Mouse (Mus musculus): ENCODE results near the gene Prf1. TPM values are rescaled to one million over a fixed set of nuclear protein-coding genes. Genes with fewer than 3 reads are reported as not detected.
A peak's percentile ranks its signal among the peaks of the same experiment; 100 is the strongest.

Prf1 gene
- total RNA-seq (2021) = under 1 TPM; 0.12 to 0.18 TPM
- long read RNA-seq, experiment 1 = 0 reads
- long read RNA-seq, experiment 2 = 0 reads

- no peak for DNase-seq
Measured at GRCm38 (mm10) chr10:61297477-61297876, at the start of gene Prf1. Gene Prf1 (plus strand): TSS chr10:61297833.

DNA sequence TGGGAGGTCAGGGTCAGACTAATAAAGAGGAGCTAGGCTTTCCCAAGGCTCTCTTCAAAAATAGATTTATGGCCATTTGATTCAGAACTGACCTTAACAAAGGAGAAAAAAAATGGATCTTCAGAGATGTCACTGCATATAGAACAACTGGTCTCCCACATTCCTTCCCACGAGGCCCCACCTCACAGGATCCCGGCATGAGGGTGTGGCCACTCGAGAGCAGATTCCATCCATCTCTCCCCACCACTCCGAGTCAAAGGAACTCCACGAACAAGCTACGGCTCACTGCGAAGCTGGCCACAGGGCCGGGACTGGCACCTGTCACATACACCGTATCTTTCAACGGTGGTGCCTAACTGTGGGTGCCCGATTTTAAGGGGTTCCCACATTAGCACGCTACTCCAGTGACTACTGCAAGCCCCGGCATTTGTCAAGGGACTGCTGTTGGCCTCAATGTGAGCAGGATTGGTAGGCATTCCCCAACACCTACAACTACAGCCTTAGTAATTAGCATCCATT is 49.0 kb upstream of the Prf1 start:
- no peak for DNase-seq

- no peak for DNase-seq
Measured at GRCm38 (mm10) chr10:61249951-61250350, 47.7 kb upstream of the Prf1 start.

DNA sequence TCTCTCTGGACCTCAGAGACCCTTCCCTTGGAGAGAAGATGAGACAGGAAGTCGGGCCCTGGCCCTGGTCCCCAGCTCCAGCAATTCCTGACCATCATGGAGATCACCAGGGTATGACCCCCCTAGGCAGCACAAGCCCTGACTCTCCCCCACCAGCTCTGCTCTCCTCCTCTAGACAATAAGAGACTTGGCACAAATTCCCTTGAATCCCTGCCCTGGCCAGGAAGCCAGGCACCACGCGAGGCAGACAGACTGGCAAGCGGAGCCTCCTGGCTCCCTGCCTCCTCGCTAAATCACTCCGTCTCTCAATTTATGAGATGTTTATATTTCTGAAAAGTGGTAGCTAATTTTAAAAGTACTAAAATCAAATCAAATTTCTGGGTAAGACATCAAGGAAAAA is 42.9 kb upstream of the Prf1 start:
- DNase-seq = peak; percentile 60

- no peak for DNase-seq
Measured at GRCm38 (mm10) chr10:61255190-61255589, 42.4 kb upstream of the Prf1 start.

GRCm38 (mm10) chr10:61256665-61257064 is 41.0 kb upstream of the Prf1 start:
- no peak for DNase-seq

DNA sequence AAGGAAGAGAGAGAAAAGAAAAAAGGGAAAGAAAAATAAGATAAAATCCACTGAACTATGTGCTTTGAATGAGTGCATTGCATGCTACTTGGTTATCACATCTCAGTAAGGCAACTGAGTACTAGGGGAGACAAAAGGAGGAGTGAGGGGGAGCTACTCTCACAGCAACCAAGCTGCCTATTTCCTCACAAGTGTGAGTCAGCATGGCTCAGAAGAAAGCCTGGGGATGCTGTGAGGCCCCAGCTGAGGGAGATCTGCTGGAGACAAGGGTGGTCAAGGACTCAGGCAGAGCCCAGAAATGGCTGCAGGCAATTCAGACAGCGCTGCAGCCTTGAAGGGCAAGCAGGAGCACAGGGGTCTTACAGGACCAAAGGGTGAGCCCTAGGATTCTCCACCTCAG is 39.5 kb upstream of the Prf1 start:
- no peak for DNase-seq

GRCm38 (mm10) chr10:61261229-61262156 is 36.1 kb upstream of the Prf1 start:
- DNase-seq = no peak

GRCm38 (mm10) chr10:61263606-61264005 is 34.0 kb upstream of the Prf1 start:
- no peak for DNase-seq

DNA sequence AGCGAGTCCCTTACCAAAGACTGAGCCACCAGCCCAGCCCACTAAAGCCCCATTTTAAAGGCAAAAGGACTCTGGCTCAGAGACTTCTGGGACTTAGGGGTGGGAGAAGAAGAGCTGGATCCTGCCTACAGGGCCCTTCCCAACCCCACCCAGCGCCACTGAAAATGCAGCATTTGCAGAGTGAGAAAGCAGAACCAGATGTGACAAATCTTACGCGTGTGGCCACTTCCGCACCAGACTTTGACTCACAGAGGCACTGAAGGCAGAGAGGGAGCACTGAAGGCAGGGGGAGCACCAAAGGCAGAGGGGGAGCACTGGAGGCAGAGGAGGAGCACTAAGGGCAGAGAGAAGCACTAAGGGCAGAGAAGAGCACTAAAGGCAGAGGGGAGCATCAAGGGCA is 30.3 kb upstream of the Prf1 start:
- no peak for DNase-seq

- no peak for DNase-seq
Measured at GRCm38 (mm10) chr10:61272089-61272626, 25.5 kb upstream of the Prf1 start.

DNA sequence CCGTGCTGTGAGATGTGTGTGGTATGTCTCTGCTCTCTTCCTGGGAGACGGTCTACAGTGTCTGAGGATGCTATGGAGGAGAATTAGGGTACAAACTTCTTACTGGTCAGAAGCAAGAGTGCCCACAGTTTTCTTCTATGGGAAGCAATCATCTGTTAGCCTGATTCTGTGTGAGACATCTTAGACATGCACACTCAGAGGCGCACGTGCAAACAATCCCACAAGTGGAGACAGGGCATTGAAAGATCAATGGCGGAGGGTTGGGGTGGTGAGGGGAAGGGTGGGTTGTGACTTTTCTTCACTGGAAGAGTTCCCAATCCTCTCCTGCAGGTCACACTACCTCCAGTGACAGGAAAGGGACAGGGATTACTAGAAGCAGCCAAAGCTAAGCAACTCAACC is 25.0 kb upstream of the Prf1 start:
- no peak for DNase-seq

DNA sequence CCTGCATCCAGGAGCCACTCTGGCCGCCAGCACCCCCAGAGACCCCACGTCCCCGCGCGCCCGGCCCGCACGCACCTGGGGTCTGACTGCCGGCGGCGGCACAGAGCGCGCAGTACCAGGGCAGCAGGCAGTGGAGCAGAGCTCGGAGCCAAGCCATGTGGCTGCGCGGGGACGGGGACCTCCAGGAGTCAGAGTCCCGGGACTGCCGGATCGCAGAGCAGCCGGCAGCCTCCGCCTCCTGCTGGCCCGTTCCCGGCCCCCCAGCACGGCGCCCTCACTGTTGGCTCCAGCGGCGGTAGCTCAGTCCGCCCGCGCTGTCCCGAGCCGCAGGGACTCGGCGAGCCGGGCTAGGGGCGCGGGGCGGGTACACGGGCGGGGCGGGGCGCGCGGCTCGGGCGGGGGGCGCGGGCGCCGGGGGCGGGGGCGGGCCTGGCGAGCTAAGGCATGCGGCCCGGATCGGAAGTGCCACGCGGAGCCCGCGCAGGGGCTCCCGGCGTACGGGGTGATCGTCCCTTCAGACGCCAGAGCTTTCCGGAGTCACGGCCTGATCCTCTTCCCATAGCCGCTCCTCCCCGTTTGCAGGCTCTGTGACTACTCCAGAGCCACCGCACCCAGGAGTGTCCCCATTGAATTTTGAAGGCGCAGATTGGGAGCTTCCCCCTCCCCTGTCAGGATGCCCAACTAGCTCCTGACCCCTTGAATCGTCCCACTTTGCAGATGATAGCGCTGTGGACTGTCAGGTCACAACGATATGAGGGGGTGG is 24.4 kb upstream of the Prf1 start, which contains the start of gene Adamts14:
Adamts14 (minus strand) TSS at position 358 of the 763 bp plus-strand sequence.
- DNase-seq = peak; percentile 65

- DNase-seq = no peak
Measured at GRCm38 (mm10) chr10:61273844-61274215, 23.8 kb upstream of the Prf1 start.

- no peak for DNase-seq
Measured at GRCm38 (mm10) chr10:61274532-61274931, 23.1 kb upstream of the Prf1 start.

GRCm38 (mm10) chr10:61275669-61276110 is 21.9 kb upstream of the Prf1 start:
- DNase-seq = peak; percentile 53

DNA sequence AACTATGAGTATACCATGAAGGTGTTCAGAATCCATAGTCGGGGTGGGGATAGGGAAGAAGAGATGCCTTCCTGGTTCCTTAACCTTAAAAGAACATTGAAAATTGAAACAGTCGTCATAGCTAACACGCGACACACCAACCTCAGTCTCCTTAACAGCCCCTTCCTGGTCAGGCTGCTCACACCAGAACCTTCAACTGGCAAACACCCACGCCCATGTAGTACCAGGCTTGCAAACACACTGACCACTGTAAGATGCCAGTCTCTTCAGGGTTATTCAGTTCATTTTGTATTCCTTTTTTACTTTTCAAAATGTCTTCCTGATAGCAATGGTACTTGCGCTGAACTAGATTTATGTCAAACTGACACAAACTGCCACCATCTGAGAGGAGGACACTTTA is 20.6 kb upstream of the Prf1 start:
- DNase-seq = no peak

DNA sequence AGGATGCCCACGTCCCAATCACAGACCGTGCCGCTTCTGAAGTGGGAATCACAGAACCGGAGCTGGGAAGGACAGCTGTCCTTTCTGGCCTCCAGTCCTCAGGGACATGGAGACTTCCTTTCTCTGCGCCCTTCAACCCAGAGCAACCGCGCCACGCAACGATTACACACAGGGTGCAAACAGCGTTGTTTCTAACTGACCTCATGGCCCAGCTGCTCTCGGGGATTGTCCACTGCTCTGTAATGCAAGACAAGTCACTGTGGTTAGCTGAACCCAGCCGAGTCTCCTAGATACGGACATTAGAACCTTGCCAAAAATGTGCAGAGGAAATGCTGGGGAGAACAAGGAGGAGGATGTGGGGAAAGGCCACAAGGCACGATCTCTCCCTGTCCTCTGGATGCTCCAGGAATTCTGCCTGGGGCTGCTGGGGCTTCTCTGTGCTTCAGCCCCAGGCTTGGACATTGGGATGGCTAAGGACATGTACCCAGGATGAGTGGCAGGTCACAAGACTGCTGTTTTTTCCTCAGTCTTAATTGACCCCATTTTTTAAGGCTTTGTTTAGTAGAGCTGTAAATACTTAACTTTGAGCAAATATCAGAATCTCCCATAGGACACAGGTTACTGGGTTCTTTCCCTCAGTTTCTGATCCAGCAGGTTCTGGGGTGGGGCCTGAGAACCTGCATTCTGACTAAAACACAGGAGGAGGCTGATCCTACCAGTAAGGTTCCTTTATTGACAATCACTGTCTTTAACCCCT is 19.5 kb upstream of the Prf1 start:
- peak; percentile 64 for DNase-seq

DNA sequence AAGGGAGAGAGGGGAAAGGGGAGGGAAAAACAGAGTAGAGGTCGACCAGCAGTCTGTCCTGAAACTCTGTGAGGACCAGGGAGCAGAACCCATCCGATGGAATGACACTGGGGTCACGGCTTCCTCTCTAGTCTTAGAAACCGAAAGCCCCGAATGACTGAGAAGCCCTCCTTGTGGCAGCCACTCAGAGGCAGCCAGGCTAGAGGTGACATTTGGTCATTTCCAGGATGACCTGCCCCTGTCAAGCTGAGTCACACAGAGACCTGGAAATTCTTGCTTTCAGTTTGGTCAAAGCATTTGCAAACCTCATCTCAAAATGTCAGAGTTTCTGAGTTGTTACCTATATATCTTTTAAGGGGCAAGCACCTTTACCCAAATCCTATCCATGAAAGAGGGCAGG is 16.5 kb upstream of the Prf1 start:
- DNase-seq = no peak

- DNase-seq = no peak
Measured at GRCm38 (mm10) chr10:61284309-61284708, 13.3 kb upstream of the Prf1 start.

DNA sequence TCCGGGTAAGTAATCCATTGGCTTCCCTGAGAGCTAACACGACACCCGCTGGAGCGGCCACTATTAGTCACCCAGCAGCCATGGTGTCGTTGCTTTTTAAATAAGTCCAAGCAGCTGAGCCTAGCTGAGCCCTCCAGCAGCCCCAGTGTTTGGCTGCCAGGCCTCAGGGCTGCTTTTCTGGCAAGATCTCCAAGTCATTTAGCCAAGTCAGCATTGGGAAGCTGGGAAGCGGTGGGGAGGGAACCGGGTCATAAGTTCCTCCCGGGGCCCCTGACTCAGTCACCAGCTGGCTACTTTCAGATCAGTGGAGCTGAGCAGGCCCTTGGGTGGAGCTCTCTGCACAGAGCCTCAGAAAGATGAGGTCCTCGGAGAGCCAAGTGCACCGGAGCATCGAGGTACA is 12.4 kb upstream of the Prf1 start:
- DNase-seq = peak; percentile 51

DNA sequence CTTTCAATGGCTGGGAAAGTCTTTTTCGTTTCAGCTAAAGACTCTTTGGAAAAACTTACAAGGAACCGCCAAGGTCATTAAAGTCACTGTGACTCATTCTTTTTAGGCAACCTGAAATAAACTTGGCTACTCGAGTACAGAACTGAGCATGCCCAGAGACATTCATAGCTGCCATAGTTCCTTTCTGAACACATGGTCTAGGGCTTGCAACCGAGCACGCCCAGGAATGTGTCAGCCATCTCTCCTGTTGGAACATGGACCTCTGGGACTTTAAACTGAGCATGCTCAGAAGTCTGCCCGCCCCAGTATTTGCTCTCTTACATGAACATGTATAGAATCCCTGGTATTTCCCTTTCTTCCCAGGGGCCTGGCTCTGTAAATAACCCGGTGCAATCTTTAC is 11.4 kb upstream of the Prf1 start:
- no peak for DNase-seq

All from adrenal gland, postnatal 10 days (tissue).